In genomic region chr6:124913721-124914285, GRCm38 (mm10) we compare ENCODE assay signal across 10 mouse cellular contexts. TPM values are rescaled to one million over a fixed set of nuclear protein-coding genes. Genes with fewer than 3 reads are reported as not detected.
DNase-seq lines count a peak whose midpoint lies in the region; ATAC-seq and TF ChIP-seq lines count a peak whose summit lies in the region.
"Had no signal": no experiment of that assay in that cellular context is flagged by ENCODE, and none has a peak within 500 bp of the region (broad histone marks: within the 10 kb centered on the region; RNA-seq: fewer than 3 reads in every experiment).

No protein-coding gene starts in this region.

- H3K9ac ChIP-seq in kidney, embryonic 14.5 days (ENCODE audit: low read depth, low read length) = no peak overlapping the region
- no peak overlapping the region for H3K9ac ChIP-seq in forebrain, embryonic 11.5 days (ENCODE audit: low read length)
- H3K9ac ChIP-seq in midbrain, embryonic 15.5 days = peak overlapping the region; percentile 3; the same call in 1 of the 2 replicates
- H3K9ac ChIP-seq: limb, embryonic 13.5 days had no signal

- H3K36me3 ChIP-seq in kidney, embryonic 14.5 days (ENCODE audit: control insufficient read depth, insufficient read depth, low read length) = peaks cover 22% of the 10 kb centered on the region
- H3K36me3 ChIP-seq in forebrain, embryonic 11.5 days (ENCODE audit: control insufficient read depth, insufficient read depth, low read length) = peaks cover 8% of the 10 kb centered on the region; the same call in 1 of the 2 replicates
- H3K36me3 ChIP-seq in kidney, adult 2 months (ENCODE audit: control insufficient read depth, insufficient read depth, low read length) = peaks cover 3% of the 10 kb centered on the region; the same call in 1 of the 2 replicates
- H3K36me3 ChIP-seq in midbrain, embryonic 15.5 days (replicated peaks) = peaks cover 20% of the 10 kb centered on the region; the same call in 1 of the 2 replicates

- no peak for TF ChIP-seq CTCF in kidney, adult 2 months (conservative IDR thresholded peaks at IDR 0.05; ENCODE audit: insufficient read depth, insufficient read length, low read depth, low read length)

- DNase-seq in kidney, adult 11 months = peak; percentile 75
- DNase-seq in forebrain, embryonic 11.5 days (ENCODE audit: low spot score) = no peak
- peak; percentile 82 for DNase-seq in kidney, adult 2 months
- DNase-seq in urinary bladder, postnatal 36 days (ENCODE audit: low spot score in 2 of 2) = no peak
- no peak for DNase-seq in left cerebral cortex, adult 8-10 months (ENCODE audit: low spot score in 2 of 2)
- DNase-seq in thymus, postnatal 10 days (ENCODE audit: low spot score in 2 of 2) = no peak
- DNase-seq: right cerebral cortex, postnatal 4 days had no signal

- peak; percentile 15 for TF ChIP-seq POLR2A in kidney, adult 2 months (IDR thresholded peaks at IDR 0.05; ENCODE audit: low read depth, low read length)

- WGBS in kidney, embryonic 14.5 days = 73% methylated on average over 14 of the region's 14 CpGs
- 68% methylated on average over 14 of the region's 14 CpGs for WGBS in forebrain, embryonic 11.5 days
- WGBS in kidney, adult 2 months = 54% methylated on average over 14 of the region's 14 CpGs
- WGBS in midbrain, embryonic 15.5 days = 54% methylated on average over 13 of the region's 14 CpGs

- H3K4me1 ChIP-seq in kidney, embryonic 14.5 days (ENCODE audit: control insufficient read depth, insufficient read depth, low read length) = peaks cover 40% of the 10 kb centered on the region
- H3K4me1 ChIP-seq in forebrain, embryonic 11.5 days (replicated peaks; ENCODE audit: control insufficient read depth, insufficient read depth, low read length) = peaks cover 27% of the 10 kb centered on the region
- H3K4me1 ChIP-seq in kidney, adult 2 months (ENCODE audit: control insufficient read depth, insufficient read depth, low read length) = peaks cover 15% of the 10 kb centered on the region
- peaks cover 49% of the 10 kb centered on the region for H3K4me1 ChIP-seq in midbrain, embryonic 15.5 days

- H3K4me2 ChIP-seq in kidney, embryonic 14.5 days (replicated peaks; ENCODE audit: low read depth, low read length) = no peak overlapping the region
- H3K4me2 ChIP-seq in forebrain, embryonic 11.5 days (ENCODE audit: low read depth, low read length, severe bottlenecking) = 0 out of 2 replicates have a peak overlapping the region, but pooled peaks have one; percentile 5
- peak overlapping the region; percentile 95 for H3K4me2 ChIP-seq in midbrain, embryonic 15.5 days

- H3K4me3 ChIP-seq in kidney, embryonic 14.5 days (ENCODE audit: low read length) = no peak overlapping the region
- H3K4me3 ChIP-seq in forebrain, embryonic 11.5 days (ENCODE audit: low read depth, low read length) = no peak overlapping the region
- H3K4me3 ChIP-seq in kidney, adult 2 months (ENCODE audit: insufficient read depth, low read depth, low read length) = no peak overlapping the region
- H3K4me3 ChIP-seq in midbrain, embryonic 15.5 days = 0 out of 2 replicates have a peak overlapping the region, but pooled peaks have one; percentile 86

- no peak for ATAC-seq in kidney, embryonic 14.5 days (ENCODE audit: low FRiP score, low TSS enrichment)
- no peak for ATAC-seq in forebrain, embryonic 11.5 days (replicated peaks; ENCODE audit: low FRiP score)
- ATAC-seq in midbrain, embryonic 15.5 days (replicated peaks) = no peak

- H3K27me3 ChIP-seq in kidney, embryonic 14.5 days (ENCODE audit: control insufficient read depth, insufficient read depth, low read length) = 0 out of 2 replicates have a peak, but pooled peaks cover 3% of the 10 kb centered on the region
- H3K27me3 ChIP-seq in forebrain, embryonic 11.5 days (ENCODE audit: control insufficient read depth, insufficient read depth, low read length) = peaks cover 9% of the 10 kb centered on the region
- H3K27me3 ChIP-seq in kidney, adult 2 months (replicated peaks; ENCODE audit: control insufficient read depth, insufficient read depth, low read length) = no peaks in the 10 kb centered on the region
- no peaks in the 10 kb centered on the region for H3K27me3 ChIP-seq in midbrain, embryonic 15.5 days (replicated peaks)

- no peaks in the 10 kb centered on the region for H3K9me3 ChIP-seq in kidney, embryonic 14.5 days (ENCODE audit: control insufficient read depth, low read length)
- no peaks in the 10 kb centered on the region for H3K9me3 ChIP-seq in forebrain, embryonic 11.5 days (ENCODE audit: control insufficient read depth, low read length)
- H3K9me3 ChIP-seq in midbrain, embryonic 15.5 days = no peaks in the 10 kb centered on the region
- H3K9me3 ChIP-seq: limb, embryonic 13.5 days had no signal

- no peak overlapping the region for H3K27ac ChIP-seq in kidney, embryonic 14.5 days (ENCODE audit: low read depth, low read length)
- H3K27ac ChIP-seq in forebrain, embryonic 11.5 days (ENCODE audit: low read depth, low read length) = no peak overlapping the region
- no peak overlapping the region for H3K27ac ChIP-seq in kidney, adult 2 months (ENCODE audit: insufficient read depth, low read depth, low read length)
- peak overlapping the region; percentile 100 for H3K27ac ChIP-seq in midbrain, embryonic 15.5 days
- H3K27ac ChIP-seq: limb, embryonic 13.5 days had no signal

RNA-seq across cellular contexts. Expression of gene Lag3, which starts 2.3 kb away (rescaled TPM):
- 1.6 and 1.7 TPM in 2 replicates for polyA plus RNA-seq in kidney, embryonic 14.5 days (2014; fragmentation: Nextera tagmentation; extraction: Ambion mirVana)
- polyA plus RNA-seq in forebrain, embryonic 11.5 days (2014; fragmentation: Nextera tagmentation; extraction: Ambion mirVana) = 2.3 and 2.5 TPM in 2 replicates
- 0.80 and 1.5 TPM in 2 replicates for polyA plus RNA-seq in kidney, adult 2 months (2012; rRNA removed)
- polyA plus RNA-seq in midbrain, embryonic 15.5 days (2015; fragmentation: Nextera tagmentation; extraction: Ambion mirVana) = 2.8 and 3.2 TPM in 2 replicates
- total RNA-seq in left cerebral cortex, adult 8-10 months (2022) = 10 to 100 TPM in 2 of 4 experiments, 1 to 10 TPM in 2; 2.4 to 12.6 (median 6.8) TPM

RNA-seq across cellular contexts. Expression of gene Ptms, which starts 6.1 kb away (rescaled TPM):
- 219 and 295 TPM in 2 replicates for polyA plus RNA-seq in kidney, embryonic 14.5 days (2014; fragmentation: Nextera tagmentation; extraction: Ambion mirVana)
- 369 and 455 TPM in 2 replicates for polyA plus RNA-seq in forebrain, embryonic 11.5 days (2014; fragmentation: Nextera tagmentation; extraction: Ambion mirVana)
- 1,732 and 2,839 TPM in 2 replicates for polyA plus RNA-seq in kidney, adult 2 months (2012; rRNA removed)
- 880 and 884 TPM in 2 replicates for polyA plus RNA-seq in midbrain, embryonic 15.5 days (2015; fragmentation: Nextera tagmentation; extraction: Ambion mirVana)
- 100 to 1,000 TPM; 915 to 964 (median 945) TPM for total RNA-seq in left cerebral cortex, adult 8-10 months (2022)

RNA-seq across cellular contexts. Expression of gene Mlf2, which starts 17.4 kb away (rescaled TPM):
- 396 and 402 TPM in 2 replicates for polyA plus RNA-seq in kidney, embryonic 14.5 days (2014; fragmentation: Nextera tagmentation; extraction: Ambion mirVana)
- 450 and 480 TPM in 2 replicates for polyA plus RNA-seq in forebrain, embryonic 11.5 days (2014; fragmentation: Nextera tagmentation; extraction: Ambion mirVana)
- 402 and 403 TPM in 2 replicates for polyA plus RNA-seq in kidney, adult 2 months (2012; rRNA removed)
- 559 and 568 TPM in 2 replicates for polyA plus RNA-seq in midbrain, embryonic 15.5 days (2015; fragmentation: Nextera tagmentation; extraction: Ambion mirVana)
- 100 to 1,000 TPM; 578 to 635 (median 620) TPM for total RNA-seq in left cerebral cortex, adult 8-10 months (2022)

RNA-seq across cellular contexts. Expression of gene Cd4, which starts 25.8 kb away (rescaled TPM):
- polyA plus RNA-seq in kidney, embryonic 14.5 days (2014; fragmentation: Nextera tagmentation; extraction: Ambion mirVana) = 0.16 TPM in 1 of 2 replicates, not detected in the other
- not detected in 2 replicates for polyA plus RNA-seq in forebrain, embryonic 11.5 days (2014; fragmentation: Nextera tagmentation; extraction: Ambion mirVana)
- 0.57 and 4.3 TPM in 2 replicates for polyA plus RNA-seq in kidney, adult 2 months (2012; rRNA removed)
- polyA plus RNA-seq in midbrain, embryonic 15.5 days (2015; fragmentation: Nextera tagmentation; extraction: Ambion mirVana) = 0.21 and 0.33 TPM in 2 replicates
- total RNA-seq in left cerebral cortex, adult 8-10 months (2022) = 10 to 100 TPM; 13.4 to 17.2 (median 15.9) TPM

RNA-seq across cellular contexts. Expression of gene Gpr162, which starts 50.0 kb away (rescaled TPM):
- polyA plus RNA-seq in kidney, embryonic 14.5 days (2014; fragmentation: Nextera tagmentation; extraction: Ambion mirVana) = 0.55 and 1.1 TPM in 2 replicates
- 2.7 and 2.8 TPM in 2 replicates for polyA plus RNA-seq in forebrain, embryonic 11.5 days (2014; fragmentation: Nextera tagmentation; extraction: Ambion mirVana)
- 4.0 and 5.6 TPM in 2 replicates for polyA plus RNA-seq in kidney, adult 2 months (2012; rRNA removed)
- 41.0 and 42.0 TPM in 2 replicates for polyA plus RNA-seq in midbrain, embryonic 15.5 days (2015; fragmentation: Nextera tagmentation; extraction: Ambion mirVana)
- 100 to 1,000 TPM; 202 to 224 (median 204) TPM for total RNA-seq in left cerebral cortex, adult 8-10 months (2022)

Comparison
In these comparisons a context has a peak if more than half of its experiments do, and no peak if none do; other contexts are left out.
1. DNase-seq: peak in kidney, adult 11 months (single experiment) and kidney, adult 2 months (single experiment); none in forebrain, embryonic 11.5 days (single experiment), urinary bladder, postnatal 36 days (0 of 2), left cerebral cortex, adult 8-10 months (0 of 2) and thymus, postnatal 10 days (0 of 2).